Mouse (Mus musculus) kidney, postnatal 0 days (tissue): Measurements from ENCODE around the gene Slc35e3. TPM values are rescaled to one million over a fixed set of nuclear protein-coding genes. Genes with fewer than 3 reads are reported as not detected.
A peak's percentile ranks its signal among the peaks of the same experiment; 100 is the strongest.

ENCODE experiments used
- ATAC-seq: fragments of 200-750 bp; cut with Nextera tagmentation; replicated peaks from 2 replicates; pipeline ENCODE4 v1.8.0; 2017; ENCODE audit warnings: low read depth, moderate number of reproducible peaks, moderate TSS enrichment, moderate library complexity; ENCODE audit not compliant: low FRiP score
- DNase-seq: peaks from one replicate; pipeline ENCODE4 v3.0.0-alpha.2; 2016; ENCODE audit warnings: low spot score
- H3K27ac ChIP-seq: fragments of 300-500 bp; sonication (generic); 2 replicates; pipeline ENCODE4 v1.5.1; 2014; ENCODE audit warnings: mild to moderate bottlenecking
- H3K27me3 ChIP-seq: fragments of 300-500 bp; sonication (generic); 2 replicates; pipeline ENCODE4 v1.6.1; 2014; ENCODE audit warnings: low read length, mixed read lengths; ENCODE audit not compliant: insufficient read depth
- H3K36me3 ChIP-seq: fragments of 300-500 bp; sonication (generic); 2 replicates; pipeline ENCODE4 v1.6.1; 2014; ENCODE audit warnings: low read length, mixed read lengths; ENCODE audit not compliant: insufficient read depth
- H3K4me1 ChIP-seq: fragments of 300-500 bp; sonication (generic); replicated peaks from 2 replicates; pipeline ENCODE4 v1.6.1; 2014; ENCODE audit warnings: antibody characterized with exemption, low read length, mixed read lengths; ENCODE audit not compliant: insufficient read depth
- H3K4me2 ChIP-seq: fragments of 300-500 bp; sonication (generic); 2 replicates; pipeline ENCODE4 v1.6.1; 2014; ENCODE audit warnings: mild to moderate bottlenecking, low read length, moderate library complexity, mixed read lengths
- H3K4me3 ChIP-seq: fragments of 300-500 bp; sonication (generic); replicated peaks from 2 replicates; pipeline ENCODE4 v1.5.1; 2014; ENCODE audit warnings: low read depth, low read length
- H3K9ac ChIP-seq: fragments of 300-500 bp; sonication (generic); 2 replicates; pipeline ENCODE4 v1.6.1; 2014; ENCODE audit warnings: low read depth, low read length
- H3K9me3 ChIP-seq: fragments of 300-500 bp; sonication (generic); replicated peaks from 2 replicates; pipeline ENCODE4 v1.6.1; 2016; ENCODE audit warnings: low read length, inconsistent platforms, mixed read lengths
- CTCF ChIP-seq: IDR thresholded peaks from 2 replicates; pipeline ENCODE4 v1.5.1; 2016; ENCODE audit warnings: antibody characterized with exemption, low read depth, mild to moderate bottlenecking, moderate library complexity
- WGBS: fragments of 180-500 bp; shearing (Covaris S2); extraction: QIAGEN DNeasy Blood & Tissue Kit; methylation state at CpG from one replicate; pipeline ENCODE4 v1.1.7; 2014; 5-methylcytosine and 5-hydroxymethylcytosine counted together
- polyA plus RNA-seq: library from polyadenylated mRNA; unstranded; fragments of >200 nt; fragmentation: Nextera tagmentation; extraction: Ambion mirVana; gene quantifications from 2 replicates; pipeline ENCODE4 v1.2.1, GENCODE M21; 2015

Gene Slc35e3
- polyA plus RNA-seq, 1 experiment from 2014 or later = 13.1 TPM

- no peak overlapping the region for H3K9ac ChIP-seq
- no peak for TF ChIP-seq CTCF
- DNase-seq = no peak
- whole genome bisulfite sequencing = 90% methylated on average over 2 of the region's 2 CpGs
- no peaks in the 10 kb centered on the region for H3K4me1 ChIP-seq
- H3K4me2 ChIP-seq = no peak overlapping the region
- H3K36me3 ChIP-seq = peaks cover 43% of the 10 kb centered on the region
- H3K4me3 ChIP-seq = no peak overlapping the region
- no peaks in the 10 kb centered on the region for H3K27me3 ChIP-seq
- ATAC-seq = no peak
- no peak overlapping the region for H3K27ac ChIP-seq
- no peaks in the 10 kb centered on the region for H3K9me3 ChIP-seq
These were observed 56.1 kb downstream of the Slc35e3 start for GRCm38 (mm10) chr10:117690101-117690352.

GRCm38 (mm10) chr10:117689297-117690100 lies 56.7 kb downstream of the Slc35e3 start:
- Histone ChIP-seq H3K9me3 (no peaks in the 10 kb centered on the region), H3K36me3 (peaks cover 37% of the 10 kb centered on the region), H3K4me3 (no peak overlapping the region), H3K27ac (no peak overlapping the region), H3K27me3 (no peaks in the 10 kb centered on the region), H3K4me1 (no peaks in the 10 kb centered on the region), H3K9ac (no peak overlapping the region), H3K4me2 (no peak overlapping the region)
- no peak for TF ChIP-seq CTCF
- no peak for DNase-seq
- WGBS = 95% methylated on average over 11 of the region's 11 CpGs
- ATAC-seq = no peak

GRCm38 (mm10) chr10:117688204-117689151 lies 57.7 kb downstream of the Slc35e3 start:
- Histone ChIP-seq H3K36me3 (peaks cover 34% of the 10 kb centered on the region), H3K9ac (no peak overlapping the region), H3K27ac (no peak overlapping the region), H3K4me3 (no peak overlapping the region), H3K4me1 (no peaks in the 10 kb centered on the region), H3K27me3 (no peaks in the 10 kb centered on the region), H3K4me2 (no peak overlapping the region), H3K9me3 (no peaks in the 10 kb centered on the region)
- ATAC-seq (peak; percentile 51), DNase-seq (peak; percentile 41)
- WGBS = 84% methylated on average over 13 of the region's 13 CpGs
- peak; percentile 47; the same call in 1 of the 2 replicates for TF ChIP-seq CTCF

- H3K4me1 ChIP-seq = no peaks in the 10 kb centered on the region
- no peak for ATAC-seq
- 89% methylated on average over 7 of the region's 7 CpGs for WGBS
- no peak overlapping the region for H3K4me2 ChIP-seq
- no peak for DNase-seq
- TF ChIP-seq CTCF = no peak
- no peaks in the 10 kb centered on the region for H3K27me3 ChIP-seq
- no peak overlapping the region for H3K27ac ChIP-seq
- H3K9ac ChIP-seq = no peak overlapping the region
- peaks cover 31% of the 10 kb centered on the region for H3K36me3 ChIP-seq
- no peak overlapping the region for H3K4me3 ChIP-seq
- H3K9me3 ChIP-seq = no peaks in the 10 kb centered on the region
These were observed 58.6 kb downstream of the Slc35e3 start for GRCm38 (mm10) chr10:117687577-117687976.

GRCm38 (mm10) chr10:117687018-117687417 lies 59.1 kb downstream of the Slc35e3 start:
- WGBS = 76% methylated on average over 3 of the region's 3 CpGs
- no peak for DNase-seq
- TF ChIP-seq CTCF = no peak
- Histone ChIP-seq H3K4me1 (no peaks in the 10 kb centered on the region), H3K4me3 (no peak overlapping the region), H3K27me3 (no peaks in the 10 kb centered on the region), H3K36me3 (peaks cover 26% of the 10 kb centered on the region), H3K27ac (no peak overlapping the region), H3K9me3 (no peaks in the 10 kb centered on the region), H3K9ac (no peak overlapping the region), H3K4me2 (no peak overlapping the region)
- ATAC-seq = no peak

- Histone ChIP-seq H3K27ac (no peak overlapping the region), H3K36me3 (peaks cover 19% of the 10 kb centered on the region), H3K4me2 (no peak overlapping the region), H3K27me3 (no peaks in the 10 kb centered on the region), H3K4me3 (no peak overlapping the region), H3K4me1 (no peaks in the 10 kb centered on the region), H3K9me3 (no peaks in the 10 kb centered on the region), H3K9ac (no peak overlapping the region)
- 89% methylated on average over 13 of the region's 13 CpGs for WGBS
- DNase-seq = no peak
- ATAC-seq = no peak
- TF ChIP-seq CTCF = no peak
These were observed 60.1 kb downstream of the Slc35e3 start for GRCm38 (mm10) chr10:117685849-117686591.
